Mouse (Mus musculus) lung, embryonic 15.5 days (tissue): ENCODE results near the gene Pacrg. TPM values are rescaled to one million over a fixed set of nuclear protein-coding genes. Genes with fewer than 3 reads are reported as not detected.

Experiments used
- ATAC-seq: fragments of 200-750 bp; cut with Nextera tagmentation; 2 replicates; pipeline ENCODE4 v1.8.0; 2017; ENCODE audit warnings: moderate number of reproducible peaks, borderline replicate concordance; ENCODE audit not compliant: low FRiP score, low TSS enrichment; ENCODE audit errors: extremely low read depth
- H3K27ac ChIP-seq: fragments of 300-500 bp; sonication (generic); 2 replicates; pipeline ENCODE4 v1.5.1; 2015; ENCODE audit warnings: moderate library complexity, mild to moderate bottlenecking, inconsistent platforms
- H3K27me3 ChIP-seq: fragments of 300-500 bp; sonication (generic); 2 replicates; pipeline ENCODE4 v1.6.1; 2015; ENCODE audit warnings: inconsistent platforms
- H3K36me3 ChIP-seq: fragments of 300-500 bp; sonication (generic); 2 replicates; pipeline ENCODE4 v1.6.1; 2015; ENCODE audit warnings: inconsistent platforms
- H3K4me1 ChIP-seq: fragments of 300-500 bp; sonication (generic); 2 replicates; pipeline ENCODE4 v1.6.1; 2015; ENCODE audit warnings: inconsistent platforms
- H3K4me2 ChIP-seq: fragments of 300-500 bp; sonication (generic); 2 replicates; pipeline ENCODE4 v1.6.1; 2015; ENCODE audit warnings: inconsistent platforms, mild to moderate bottlenecking, moderate library complexity
- H3K4me3 ChIP-seq: fragments of 300-500 bp; sonication (generic); 2 replicates; pipeline ENCODE4 v1.5.1; 2015; ENCODE audit warnings: mild to moderate bottlenecking, inconsistent platforms
- H3K9ac ChIP-seq: fragments of 300-500 bp; sonication (generic); 2 replicates; pipeline ENCODE4 v1.6.1; 2015; ENCODE audit warnings: inconsistent platforms
- H3K9me3 ChIP-seq: fragments of 300-500 bp; sonication (generic); 2 replicates; pipeline ENCODE4 v1.6.1; 2016; ENCODE audit warnings: inconsistent platforms
- WGBS: fragments of 180-500 bp; shearing (Covaris S2); methylation state at CpG from one replicate; pipeline ENCODE4 v1.1.7; 2015; 5-methylcytosine and 5-hydroxymethylcytosine counted together
- polyA plus RNA-seq: library from polyadenylated mRNA; unstranded; fragments of >200 nt; fragmentation: Nextera tagmentation; extraction: Ambion mirVana; gene quantifications from 2 replicates; pipeline ENCODE4 v1.2.1, GENCODE M21; 2015

The Pacrg gene
- polyA plus RNA-seq, 1 experiment from 2014 or later, result 2.7 TPM

- Histone ChIP-seq H3K27me3 (no peaks in the 10 kb centered on the region), H3K4me3 (no peak overlapping the region), H3K9me3 (no peaks in the 10 kb centered on the region), H3K4me2 (no peak overlapping the region), H3K4me1 (no peaks in the 10 kb centered on the region), H3K9ac (no peak overlapping the region), H3K36me3 (no peaks in the 10 kb centered on the region), H3K27ac (no peak overlapping the region)
- no peak for ATAC-seq
- WGBS, result 81% methylated on average over 7 of the region's 7 CpGs
These were observed 384.1 kb downstream of the Pacrg start for GRCm38 (mm10) chr17:10455961-10456360.

GRCm38 (mm10) chr17:10454406-10454805, 385.7 kb downstream of the Pacrg start:
- Histone ChIP-seq H3K9ac (no peak overlapping the region), H3K4me2 (no peak overlapping the region), H3K27me3 (no peaks in the 10 kb centered on the region), H3K9me3 (no peaks in the 10 kb centered on the region), H3K36me3 (no peaks in the 10 kb centered on the region), H3K4me3 (no peak overlapping the region), H3K4me1 (no peaks in the 10 kb centered on the region), H3K27ac (no peak overlapping the region)
- 84% methylated on average over 8 of the region's 8 CpGs for WGBS
- no peak for ATAC-seq

- H3K4me3 ChIP-seq, result no peak overlapping the region
- H3K4me2 ChIP-seq, result no peak overlapping the region
- no peak overlapping the region for H3K27ac ChIP-seq
- no peaks in the 10 kb centered on the region for H3K27me3 ChIP-seq
- WGBS, result 81% methylated on average over 3 of the region's 3 CpGs
- no peaks in the 10 kb centered on the region for H3K36me3 ChIP-seq
- H3K9ac ChIP-seq, result no peak overlapping the region
- H3K9me3 ChIP-seq, result no peaks in the 10 kb centered on the region
- no peaks in the 10 kb centered on the region for H3K4me1 ChIP-seq
- no peak for ATAC-seq
These were observed 387.3 kb downstream of the Pacrg start for GRCm38 (mm10) chr17:10452801-10453200.

- Histone ChIP-seq H3K36me3 (no peaks in the 10 kb centered on the region), H3K4me1 (no peaks in the 10 kb centered on the region), H3K9me3 (no peaks in the 10 kb centered on the region), H3K4me3 (no peak overlapping the region), H3K27ac (no peak overlapping the region), H3K4me2 (no peak overlapping the region), H3K9ac (no peak overlapping the region), H3K27me3 (no peaks in the 10 kb centered on the region)
- 79% methylated on average over 10 of the region's 10 CpGs for WGBS
- ATAC-seq, result no peak
These were observed 388.6 kb downstream of the Pacrg start for GRCm38 (mm10) chr17:10451306-10452077.

- no peak for ATAC-seq
These were observed 390.3 kb downstream of the Pacrg start for GRCm38 (mm10) chr17:10449800-10450299.

GRCm38 (mm10) chr17:10448417-10448816, 391.7 kb downstream of the Pacrg start:
- WGBS, result 57% methylated on average over 5 of the region's 5 CpGs
- Histone ChIP-seq H3K27me3 (no peaks in the 10 kb centered on the region), H3K4me3 (no peak overlapping the region), H3K36me3 (no peaks in the 10 kb centered on the region), H3K9me3 (no peaks in the 10 kb centered on the region), H3K9ac (no peak overlapping the region), H3K4me2 (no peak overlapping the region), H3K4me1 (no peaks in the 10 kb centered on the region), H3K27ac (no peak overlapping the region)
- ATAC-seq, result no peak

More at GRCm38 (mm10) chr17:10449800-10450299, 390.3 kb downstream of the Pacrg start:
- no peak overlapping the region for H3K9ac ChIP-seq
- H3K4me3 ChIP-seq, result no peak overlapping the region
- no peaks in the 10 kb centered on the region for H3K27me3 ChIP-seq
- no peaks in the 10 kb centered on the region for H3K36me3 ChIP-seq
- H3K27ac ChIP-seq, result no peak overlapping the region
- H3K4me2 ChIP-seq, result no peak overlapping the region
- no peaks in the 10 kb centered on the region for H3K4me1 ChIP-seq
- WGBS, result 80% methylated on average over 14 of the region's 14 CpGs
- H3K9me3 ChIP-seq, result no peaks in the 10 kb centered on the region

- Histone ChIP-seq H3K4me1 (no peaks in the 10 kb centered on the region), H3K27me3 (no peaks in the 10 kb centered on the region), H3K4me3 (no peak overlapping the region), H3K4me2 (no peak overlapping the region), H3K36me3 (no peaks in the 10 kb centered on the region), H3K9me3 (no peaks in the 10 kb centered on the region), H3K9ac (no peak overlapping the region), H3K27ac (no peak overlapping the region)
- ATAC-seq, result no peak
- 50% methylated on average over 16 of the region's 16 CpGs for WGBS
These were observed 398.5 kb downstream of the Pacrg start for GRCm38 (mm10) chr17:10441501-10442111.

GRCm38 (mm10) chr17:10440961-10441360, 399.1 kb downstream of the Pacrg start:
- Histone ChIP-seq H3K27ac (no peak overlapping the region), H3K9me3 (no peaks in the 10 kb centered on the region), H3K9ac (no peak overlapping the region), H3K4me2 (no peak overlapping the region), H3K4me3 (no peak overlapping the region), H3K4me1 (no peaks in the 10 kb centered on the region), H3K27me3 (no peaks in the 10 kb centered on the region), H3K36me3 (no peaks in the 10 kb centered on the region)
- ATAC-seq, result no peak
- WGBS, result 85% methylated on average over 3 of the region's 3 CpGs

GRCm38 (mm10) chr17:10439815-10440214, 400.3 kb downstream of the Pacrg start:
- Histone ChIP-seq H3K4me3 (no peak overlapping the region), H3K36me3 (no peaks in the 10 kb centered on the region), H3K4me2 (no peak overlapping the region), H3K27me3 (no peaks in the 10 kb centered on the region), H3K4me1 (no peaks in the 10 kb centered on the region), H3K9ac (no peak overlapping the region), H3K27ac (no peak overlapping the region), H3K9me3 (no peaks in the 10 kb centered on the region)
- no peak for ATAC-seq
- 81% methylated on average over 8 of the region's 8 CpGs for WGBS

- Histone ChIP-seq H3K27me3 (no peaks in the 10 kb centered on the region), H3K9me3 (no peaks in the 10 kb centered on the region), H3K4me1 (no peaks in the 10 kb centered on the region), H3K4me3 (no peak overlapping the region), H3K36me3 (no peaks in the 10 kb centered on the region), H3K9ac (no peak overlapping the region), H3K27ac (no peak overlapping the region), H3K4me2 (no peak overlapping the region)
- ATAC-seq, result no peak
- 46% methylated on average over 1 of the region's 1 CpGs for WGBS
These were observed 405.2 kb downstream of the Pacrg start for GRCm38 (mm10) chr17:10434867-10435266.

- Histone ChIP-seq H3K27me3 (no peaks in the 10 kb centered on the region), H3K27ac (no peak overlapping the region), H3K4me3 (no peak overlapping the region), H3K4me2 (no peak overlapping the region), H3K9ac (no peak overlapping the region), H3K36me3 (no peaks in the 10 kb centered on the region), H3K9me3 (no peaks in the 10 kb centered on the region), H3K4me1 (no peaks in the 10 kb centered on the region)
- WGBS, result 86% methylated on average over 7 of the region's 7 CpGs
- no peak for ATAC-seq
These were observed 407.5 kb downstream of the Pacrg start for GRCm38 (mm10) chr17:10432525-10433180.
